Mouse (Mus musculus): ENCODE data around the gene Cblc.
A peak's percentile ranks its signal among the peaks of the same experiment; 100 is the strongest.
"Not testable (repeated sequence)": the region's sequence is repeated elsewhere in the genome, so short reads cannot be mapped to it uniquely, and the experiment has no call there.

The Cblc gene

DNA sequence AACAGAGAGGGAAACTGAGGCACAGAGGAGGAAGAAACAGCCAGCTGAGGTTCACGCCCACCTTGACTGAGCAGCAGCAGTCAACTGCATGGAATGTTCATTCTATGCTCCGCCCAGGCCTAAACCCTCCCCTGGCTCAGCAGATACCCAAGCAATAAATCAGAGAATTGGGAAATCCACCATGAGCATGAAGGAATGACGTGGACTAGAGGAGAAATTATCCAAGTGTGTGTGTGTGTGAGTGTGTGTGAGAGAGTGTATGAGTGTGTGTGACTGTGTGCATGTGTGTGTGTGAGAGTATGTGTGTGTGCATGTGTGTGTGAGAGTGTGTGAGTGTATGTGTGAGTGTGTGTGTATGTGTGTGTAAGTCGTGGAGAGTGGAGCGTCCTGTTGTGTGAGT, 21.8 kb upstream of the Cblc start:
- DNase-seq = no peak

- no peak for DNase-seq
Measured at GRCm38 (mm10) chr7:19817382-19818105, 20.9 kb upstream of the Cblc start.

GRCm38 (mm10) chr7:19816224-19816771, 19.7 kb upstream of the Cblc start:
- DNase-seq = no peak

DNA sequence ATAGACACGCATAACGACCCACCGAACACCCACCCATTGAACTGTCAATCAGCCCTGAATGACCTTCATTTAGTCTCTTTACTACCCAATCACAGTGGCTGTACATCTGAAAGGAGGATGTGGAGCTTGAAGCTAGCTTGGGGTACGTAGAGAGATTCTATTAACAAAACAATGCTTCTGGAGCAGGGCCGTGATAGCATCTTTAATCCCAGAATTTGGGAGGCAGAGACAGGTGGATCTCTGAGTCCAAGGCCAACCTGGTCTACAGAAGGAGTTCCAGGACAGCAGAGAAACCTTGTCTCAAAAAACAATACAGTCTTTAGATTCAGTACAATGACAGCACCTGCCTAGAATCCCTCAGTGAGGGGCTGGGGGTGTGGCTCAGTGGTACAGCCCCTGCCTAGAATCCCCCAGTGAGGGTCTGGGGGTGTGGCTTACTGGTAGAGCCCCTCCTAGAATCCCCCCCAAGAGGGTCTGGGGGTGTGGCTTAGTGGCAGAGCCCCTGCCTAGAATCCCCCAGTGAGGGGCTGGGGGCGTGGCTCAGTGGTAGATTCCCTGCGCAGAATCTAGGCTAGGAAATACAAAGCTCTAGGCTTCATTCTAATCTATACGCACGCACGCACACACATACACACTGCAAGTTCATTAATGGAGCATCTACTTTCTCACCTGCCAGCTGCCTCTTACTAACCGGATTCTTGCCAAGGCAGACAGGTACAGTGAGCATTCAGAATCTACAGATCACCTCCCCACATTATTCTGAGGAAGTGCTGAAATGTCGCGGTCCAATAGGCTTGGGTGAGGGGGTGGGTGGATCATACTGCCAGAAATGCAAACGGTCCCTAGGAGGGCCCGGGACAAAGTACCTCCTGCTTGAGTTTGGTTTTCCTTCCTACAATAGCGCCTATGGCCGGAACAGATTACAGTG, 19.0 kb upstream of the Cblc start:
- DNase-seq = no peak

- no peak for DNase-seq
Measured at GRCm38 (mm10) chr7:19813579-19814122, 17.0 kb upstream of the Cblc start.

DNA sequence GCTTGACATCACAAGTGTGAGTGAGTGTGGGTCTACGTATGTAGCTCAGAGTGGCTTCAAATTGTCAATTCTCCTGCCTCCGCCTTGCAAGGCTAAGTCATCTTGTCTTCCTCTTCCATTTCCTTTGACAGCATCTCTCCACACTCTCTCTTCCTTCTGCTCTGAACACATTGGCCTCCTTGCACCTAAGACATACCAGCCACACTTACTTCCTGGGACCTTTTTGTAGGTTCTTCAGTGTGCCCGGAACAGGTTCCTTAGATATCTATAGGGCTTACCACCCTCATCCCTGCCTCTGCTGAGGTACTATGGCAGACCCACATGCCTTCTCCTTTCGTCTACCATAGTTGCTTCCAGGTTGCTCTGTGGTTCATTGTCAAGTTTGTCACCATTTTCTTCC, 16.6 kb upstream of the Cblc start:
- no peak for DNase-seq

DNA sequence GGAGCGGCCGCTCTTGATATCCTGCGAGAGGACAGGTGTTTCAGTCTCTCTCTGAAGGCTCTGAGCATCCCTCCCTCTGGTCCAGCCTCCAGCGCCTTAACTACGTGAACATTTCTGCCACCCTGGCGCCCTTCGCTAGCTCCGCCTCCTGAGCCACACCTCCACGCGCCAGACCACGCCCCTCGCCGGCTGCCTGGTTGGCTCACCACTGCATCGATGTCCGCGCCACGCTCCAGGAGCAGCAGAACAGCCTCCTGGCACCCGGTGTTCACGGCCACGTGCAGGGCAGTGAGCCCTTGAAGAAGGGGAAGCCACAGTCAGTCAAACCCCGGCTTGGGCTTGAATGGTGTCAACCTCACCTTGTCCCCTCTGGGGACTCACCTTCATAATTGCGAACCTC, 14.5 kb upstream of the Cblc start:
- no peak for DNase-seq

- DNase-seq = no peak
Measured at GRCm38 (mm10) chr7:19809369-19809768, 12.8 kb upstream of the Cblc start.

- DNase-seq = no peak
Measured at GRCm38 (mm10) chr7:19806356-19806969, 9.9 kb upstream of the Cblc start.

DNA sequence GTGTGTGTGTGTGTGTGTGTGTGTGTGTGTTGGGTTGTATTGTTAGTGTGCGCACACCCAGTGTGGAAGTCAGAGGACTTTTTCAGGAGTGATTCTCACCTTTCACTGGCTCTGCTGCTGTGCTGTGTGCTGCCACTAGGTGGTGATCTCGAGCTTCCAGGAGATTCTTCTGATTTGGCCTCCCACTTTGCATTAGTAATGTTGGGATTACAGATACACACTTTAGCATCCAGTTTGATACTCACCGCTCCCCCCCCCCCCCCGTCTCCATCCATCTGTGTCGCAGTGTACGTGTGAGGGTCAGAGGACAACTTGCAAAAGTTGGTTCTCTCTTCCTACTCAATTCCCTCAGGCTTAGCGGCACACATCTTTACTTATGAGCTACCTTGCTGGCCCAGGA, 6.4 kb upstream of the Cblc start:
- peak; percentile 34 for DNase-seq

GRCm38 (mm10) chr7:19800764-19801163, 4.2 kb upstream of the Cblc start:
- no peak for DNase-seq

- DNase-seq = no peak
Measured at GRCm38 (mm10) chr7:19796254-19796653, 355 bp downstream of the Cblc start.

DNA sequence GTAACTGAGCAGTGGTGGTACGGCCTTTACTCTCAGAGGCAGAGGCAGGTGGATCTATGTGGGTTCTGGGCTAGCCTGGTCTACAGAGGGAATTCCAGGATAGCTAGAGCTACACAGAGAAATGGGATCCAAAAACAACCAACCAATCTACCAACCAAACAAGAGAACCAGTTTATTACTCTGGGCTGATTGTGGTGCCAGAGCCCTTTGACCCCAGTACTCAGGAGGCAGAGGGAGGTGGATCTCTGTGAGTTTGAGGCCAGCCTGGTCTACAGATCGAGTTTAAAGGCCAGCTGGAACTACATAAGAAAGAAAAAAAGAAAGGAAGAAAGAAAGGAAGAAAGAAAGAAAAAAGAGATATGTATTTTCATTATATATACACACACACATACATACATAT, 1.4 kb downstream of the Cblc start:
- DNase-seq = no peak

- no peak for DNase-seq
Measured at GRCm38 (mm10) chr7:19792701-19793630, 3.6 kb downstream of the Cblc start.

DNA sequence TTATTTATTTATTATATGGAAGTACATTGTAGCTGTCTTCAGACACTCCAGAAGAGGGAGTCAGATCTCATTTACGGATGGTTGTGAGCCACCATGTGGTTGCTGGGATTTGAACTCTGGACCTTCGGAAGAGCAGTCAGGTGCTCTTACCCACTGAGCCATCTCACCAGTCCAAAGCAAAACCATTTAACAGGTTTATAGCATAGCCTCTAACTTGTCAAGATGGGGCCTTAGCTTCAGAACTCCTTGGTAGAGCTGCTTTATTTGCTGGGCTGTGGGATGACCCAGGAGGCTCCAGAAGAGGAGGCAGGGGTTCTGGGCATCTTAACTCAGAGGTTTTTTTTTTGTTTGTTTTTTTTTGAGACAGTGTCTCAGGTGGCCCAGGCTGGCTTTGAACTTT, 5.1 kb downstream of the Cblc start:
- not testable (repeated sequence) for DNase-seq

DNA sequence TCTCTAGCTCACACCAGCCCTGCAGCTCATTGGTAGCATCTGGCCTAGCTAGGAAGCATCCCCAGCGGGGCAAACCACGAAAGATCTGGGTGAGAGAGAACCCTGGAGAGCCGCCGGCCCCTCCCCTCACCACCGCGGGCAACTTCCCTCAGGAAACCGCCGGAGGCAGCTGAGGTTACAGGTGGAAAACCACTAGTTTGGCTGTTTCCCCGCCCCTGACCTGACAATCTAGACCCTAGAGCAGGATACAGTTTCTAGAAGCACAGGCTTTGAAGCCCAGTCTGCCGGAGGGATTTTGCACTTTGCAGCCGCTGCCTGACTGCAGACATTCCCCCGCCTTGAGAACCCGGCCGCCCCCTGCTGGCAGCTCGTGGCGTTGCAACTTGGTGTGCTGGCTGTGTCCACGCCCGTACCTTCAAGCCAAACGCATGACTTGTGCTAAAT, 6.7 kb downstream of the Cblc start:
- peak; percentile 85 for DNase-seq

DNA sequence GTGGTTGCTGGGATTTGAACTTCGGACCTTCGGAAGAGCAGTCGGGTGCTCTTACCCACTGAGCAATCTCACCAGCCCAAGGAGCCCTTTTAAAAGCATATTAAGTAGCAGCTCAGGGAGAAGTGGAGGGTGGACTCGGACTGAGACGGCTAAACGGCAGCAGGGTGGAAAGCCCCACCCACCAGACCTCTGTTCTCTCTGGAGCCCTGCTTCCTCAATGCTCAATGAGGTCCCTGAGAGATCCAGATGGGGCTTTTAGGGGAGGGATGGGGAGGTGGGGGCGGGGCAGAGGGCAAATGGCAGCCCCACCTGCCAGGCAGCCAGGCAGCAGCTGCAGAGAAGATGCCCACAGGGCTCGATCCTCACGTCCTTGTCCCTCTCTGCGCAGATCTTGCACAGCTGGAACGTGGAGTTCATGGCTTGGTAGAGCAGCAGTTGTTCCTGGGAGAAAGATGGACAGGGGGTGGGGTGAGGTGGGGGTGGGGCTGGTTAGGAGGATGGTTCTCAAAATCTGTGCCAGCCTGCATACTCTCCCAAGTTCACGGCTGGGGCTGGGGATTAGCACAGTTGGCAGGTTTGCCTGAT, 10.6 kb downstream of the Cblc start:
- no peak for DNase-seq

DNA sequence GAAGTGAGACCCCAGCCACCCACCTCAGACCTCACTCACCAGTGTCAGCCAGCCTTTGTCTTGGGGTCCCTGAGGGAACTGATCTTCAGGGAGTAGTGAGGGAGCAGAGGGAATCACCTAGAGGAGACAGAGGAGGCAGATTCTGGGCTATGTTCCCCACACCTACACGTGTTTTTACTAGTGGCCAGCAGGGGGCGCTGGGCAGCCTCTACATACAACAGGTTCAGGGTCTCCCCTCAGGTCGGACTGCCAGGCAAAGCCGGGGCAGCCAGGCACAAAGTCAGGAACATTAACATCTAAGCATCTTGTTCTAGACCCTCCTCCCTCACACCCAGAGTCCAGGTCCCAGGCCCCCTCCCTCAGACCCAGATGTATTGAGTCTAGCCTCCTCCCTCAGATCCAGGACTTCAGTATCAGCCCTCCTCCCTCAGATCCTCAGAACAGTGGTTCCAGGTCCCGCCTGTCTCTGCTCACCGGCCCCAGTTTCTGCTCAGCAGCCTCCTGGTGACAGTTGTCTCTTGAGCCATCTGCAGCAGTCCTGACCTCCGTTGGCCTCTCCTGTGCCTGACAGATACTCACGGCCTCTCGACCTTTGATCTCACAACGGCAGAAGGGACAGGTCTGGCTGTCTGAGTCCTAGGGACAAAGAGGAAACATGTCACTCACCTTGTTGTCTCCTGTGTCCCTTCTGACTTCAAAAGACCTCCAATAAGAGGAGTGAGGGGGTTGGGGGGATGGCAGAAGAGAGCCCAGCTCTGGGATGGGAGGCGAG, 11.7 kb downstream of the Cblc start:
- DNase-seq = no peak

- no peak for DNase-seq
Measured at GRCm38 (mm10) chr7:19783630-19784029, 13.0 kb downstream of the Cblc start.

- no peak for DNase-seq
Measured at GRCm38 (mm10) chr7:19782645-19783044, 14.0 kb downstream of the Cblc start.

DNA sequence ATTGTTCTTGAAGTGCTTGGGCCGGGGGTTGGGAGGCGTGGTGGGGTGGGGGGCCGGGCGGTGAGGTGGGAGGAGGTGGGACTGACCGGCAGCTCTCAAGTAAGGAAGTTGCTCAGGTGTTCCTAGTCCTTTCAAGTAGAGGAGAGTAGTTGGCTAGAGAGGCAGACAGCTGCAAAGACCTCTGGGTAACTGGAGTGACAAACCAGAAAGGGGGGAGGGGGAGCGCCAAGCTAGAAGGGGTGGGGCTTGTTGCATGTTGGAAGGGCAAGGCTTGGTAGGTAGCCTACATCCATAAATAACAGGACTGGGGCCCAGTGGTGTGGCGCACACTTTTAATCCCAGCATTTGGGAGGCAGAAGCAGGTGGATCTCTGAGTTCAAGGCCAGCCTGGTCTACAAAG, 14.9 kb downstream of the Cblc start:
- DNase-seq = no peak
